Mouse (Mus musculus) Muller cell, postnatal 12 days (primary cell): ENCODE data around the gene Kdm4b.

Source experiments
- DNase-seq: peaks from one replicate; pipeline ENCODE4 v3.0.0-alpha.2; 2015; ENCODE audit errors: inconsistent ontology term

Gene Kdm4b

DNA sequence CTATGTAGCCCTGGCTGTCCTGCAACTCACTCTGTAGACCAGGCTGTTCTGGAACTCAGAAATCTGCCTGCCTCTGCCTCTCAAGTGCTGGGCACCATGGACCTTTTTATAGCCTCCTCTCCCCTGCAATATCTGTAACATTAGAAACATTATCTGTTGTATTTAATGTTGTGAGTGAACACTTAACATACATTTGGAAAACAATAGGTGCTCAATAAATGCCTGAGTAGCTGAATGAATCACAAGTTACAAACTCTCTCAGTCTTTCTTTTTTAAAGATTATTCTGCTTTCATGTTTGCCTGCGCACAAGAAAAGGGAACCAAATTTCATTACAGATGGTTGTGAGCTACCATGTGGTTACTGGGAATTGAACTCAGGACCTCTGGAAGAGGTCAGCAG lies 27.6 kb upstream of the Kdm4b start:
- no peak for DNase-seq

DNA sequence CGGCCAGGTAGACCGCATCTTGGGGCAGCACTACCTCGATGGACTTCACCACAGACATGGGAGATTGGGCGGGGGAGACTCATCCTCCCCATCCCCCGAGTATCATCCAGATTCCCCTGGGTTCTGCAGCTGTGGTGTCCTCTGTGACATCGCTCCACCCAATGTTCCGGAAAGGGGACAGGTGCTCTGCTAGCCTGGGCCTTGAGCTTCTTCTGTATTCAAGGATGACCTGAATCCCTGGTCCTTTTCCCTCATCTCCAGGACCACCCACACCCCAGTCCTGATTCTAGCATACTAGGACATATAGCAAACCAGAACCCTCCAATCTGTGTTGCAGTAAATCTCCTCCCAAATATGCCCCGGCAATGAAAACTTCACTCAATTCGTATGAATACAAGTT lies 25.7 kb upstream of the Kdm4b start, which contains the start of gene Arrdc5:
TSS of gene Arrdc5 (minus strand) at position 101 of the 400 bp plus-strand sequence.
- no peak for DNase-seq

DNA sequence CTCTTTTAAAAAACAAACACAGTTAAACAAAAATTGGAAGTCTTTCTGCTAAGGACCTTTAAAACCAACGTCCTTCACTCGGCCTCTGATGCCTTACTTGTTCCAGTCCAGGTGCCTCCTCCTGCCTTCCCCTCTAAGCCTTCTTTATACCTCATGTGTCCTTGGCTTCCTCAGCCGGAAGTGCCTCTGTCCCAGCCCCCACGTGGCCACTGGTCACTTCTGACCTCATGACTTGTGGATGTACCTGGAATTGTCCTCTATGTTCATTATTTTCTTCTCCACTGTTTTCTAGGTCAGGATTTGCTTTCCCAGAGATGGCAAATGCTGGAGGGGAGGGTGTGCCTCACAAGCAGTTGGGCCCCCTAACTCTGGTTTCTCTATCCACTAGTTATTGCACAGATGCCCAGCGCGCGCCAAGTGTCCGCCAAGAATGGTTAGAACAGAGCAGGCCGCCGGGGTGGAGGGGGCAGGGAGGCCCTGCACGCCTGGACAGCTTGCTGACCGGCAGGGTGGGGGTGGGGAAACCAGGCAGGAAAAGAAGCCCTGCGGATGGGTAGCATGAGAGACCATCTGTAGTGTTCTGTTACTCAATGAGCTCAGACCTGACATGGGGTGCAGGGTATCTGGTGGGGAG lies 23.4 kb upstream of the Kdm4b start:
- DNase-seq = no peak

DNA sequence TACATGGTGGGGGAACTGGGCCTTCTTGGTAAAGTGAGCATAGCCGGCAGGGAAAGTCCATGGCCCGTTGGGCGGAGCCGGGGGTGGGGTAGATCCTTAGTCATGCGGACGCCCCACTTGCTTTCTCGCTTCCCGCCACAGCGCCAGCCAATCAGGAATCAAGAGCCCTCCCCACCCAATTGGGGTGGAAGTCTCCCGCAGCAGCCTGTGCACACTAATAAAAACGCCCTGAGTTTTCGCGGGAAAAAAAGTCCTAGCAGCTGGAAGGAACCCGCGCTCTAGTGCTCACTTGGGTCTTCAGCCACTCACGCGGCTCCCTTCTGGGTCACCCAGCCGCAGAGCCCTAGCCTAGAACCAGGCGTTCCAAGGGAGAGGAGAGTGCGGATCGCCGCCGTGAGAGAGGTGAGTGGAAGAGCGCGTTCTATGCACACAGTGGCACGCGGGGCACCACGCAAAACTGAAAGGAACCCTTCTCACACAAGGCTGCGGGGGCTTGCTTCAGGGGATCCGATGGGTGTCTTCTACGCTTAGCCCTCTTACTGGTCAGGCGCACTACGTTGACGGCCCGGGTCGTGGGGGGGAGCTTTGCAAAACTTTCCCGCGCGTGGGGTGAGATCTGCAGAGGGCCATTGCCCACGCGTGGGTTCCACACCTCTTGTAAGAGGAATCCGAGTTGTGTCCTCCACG lies 22.6 kb upstream of the Kdm4b start, which contains the start of gene Uhrf1:
TSS of gene Uhrf1 (plus strand) at position 162 of the 687 bp plus-strand sequence.
- DNase-seq = peak; percentile 94

DNA sequence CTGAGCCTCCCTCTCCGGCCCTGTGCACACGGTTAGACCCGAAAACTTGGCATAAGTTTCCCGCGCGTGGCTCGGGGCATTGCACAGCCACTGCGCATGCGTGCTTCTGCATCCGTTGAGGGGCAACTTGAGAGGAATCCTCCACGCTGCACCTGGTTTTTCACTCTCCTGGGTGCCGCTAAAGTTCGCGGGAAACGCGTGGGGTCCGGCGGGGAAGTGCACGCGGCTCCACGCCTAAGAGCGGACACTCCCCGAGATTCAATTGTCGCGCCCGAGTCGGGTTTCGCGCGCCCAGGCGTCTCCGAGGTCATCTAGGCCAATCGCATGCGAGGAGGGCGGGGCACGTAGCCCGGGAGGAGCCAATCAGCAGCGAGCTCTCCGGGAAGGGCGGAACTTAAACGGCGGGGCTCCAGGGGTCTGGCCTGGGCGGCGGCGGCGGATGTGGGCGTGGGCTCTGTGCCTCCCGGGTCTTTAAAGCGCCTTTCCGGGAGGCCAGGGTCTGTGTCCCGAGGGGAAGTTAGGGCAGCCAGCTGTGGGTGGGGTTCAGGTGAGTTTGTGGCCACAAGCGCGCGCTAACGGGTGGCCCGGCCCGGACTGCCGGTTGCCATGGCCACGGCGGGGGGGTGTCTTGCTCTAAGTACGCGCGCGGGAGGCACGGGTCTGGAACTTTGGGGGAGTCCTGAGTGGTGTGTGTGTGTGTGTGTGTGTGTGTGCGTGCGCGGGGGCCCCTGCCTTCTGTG lies 21.8 kb upstream of the Kdm4b start:
- peak; percentile 98 for DNase-seq

DNA sequence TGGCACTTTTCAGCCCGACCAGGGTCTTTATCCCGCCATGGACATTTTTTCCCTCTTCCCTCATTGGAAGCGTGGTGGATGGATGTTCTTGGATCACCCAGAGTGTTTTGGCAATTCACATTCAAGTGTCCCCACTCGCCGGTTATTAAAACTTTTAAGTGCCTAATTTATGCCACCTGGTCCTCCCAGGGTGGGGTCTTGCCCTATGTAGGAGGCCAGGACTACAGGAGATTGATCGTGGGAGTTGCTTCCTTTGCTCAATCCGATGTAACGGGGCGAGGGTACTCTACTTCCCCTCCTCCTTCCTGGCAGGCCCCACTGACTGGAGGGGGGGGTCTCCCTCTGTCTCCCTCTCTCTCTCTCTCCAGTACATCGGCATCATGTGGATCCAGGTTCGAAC lies 21.1 kb upstream of the Kdm4b start:
- no peak for DNase-seq

DNA sequence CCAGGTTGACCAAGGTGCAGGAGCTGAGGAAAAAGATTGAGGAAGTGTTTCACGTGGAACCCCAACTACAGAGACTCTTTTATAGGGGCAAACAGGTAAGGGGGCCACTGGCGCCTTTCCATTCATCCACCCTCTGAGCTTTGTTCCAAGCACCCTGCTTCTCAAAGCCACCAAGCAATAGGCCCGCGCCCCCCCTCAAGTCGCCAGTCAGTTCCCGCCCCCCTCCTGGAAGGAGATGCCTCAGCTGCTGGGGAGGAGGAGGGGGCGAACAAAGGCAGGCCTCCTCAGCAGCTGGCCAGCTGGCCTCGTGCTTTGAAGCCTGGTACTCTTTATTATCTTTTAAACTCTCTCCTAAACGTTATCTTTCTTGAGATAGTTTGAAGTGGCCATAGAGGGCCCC lies 20.7 kb upstream of the Kdm4b start:
- DNase-seq = no peak

DNA sequence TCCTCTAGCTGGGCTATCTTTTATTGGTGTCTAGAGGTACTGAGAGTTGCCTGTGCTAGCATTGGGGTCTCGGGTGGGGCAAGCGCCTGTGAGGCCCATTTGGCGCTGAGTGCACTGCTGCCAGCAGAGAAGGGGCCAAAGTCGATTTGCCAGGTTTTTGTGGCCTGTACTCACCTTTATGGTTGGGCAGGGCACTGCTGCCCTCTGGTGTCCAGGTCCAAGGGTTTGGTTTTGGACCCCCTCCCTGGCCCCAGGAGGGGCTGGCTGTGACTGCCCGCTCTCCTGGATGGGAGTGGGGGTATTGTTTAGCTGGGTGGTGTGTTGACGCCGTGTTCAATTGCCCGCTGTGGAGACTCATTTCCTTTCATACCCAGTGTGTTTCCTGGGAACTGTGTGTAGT lies 20.0 kb upstream of the Kdm4b start:
- DNase-seq = no peak

DNA sequence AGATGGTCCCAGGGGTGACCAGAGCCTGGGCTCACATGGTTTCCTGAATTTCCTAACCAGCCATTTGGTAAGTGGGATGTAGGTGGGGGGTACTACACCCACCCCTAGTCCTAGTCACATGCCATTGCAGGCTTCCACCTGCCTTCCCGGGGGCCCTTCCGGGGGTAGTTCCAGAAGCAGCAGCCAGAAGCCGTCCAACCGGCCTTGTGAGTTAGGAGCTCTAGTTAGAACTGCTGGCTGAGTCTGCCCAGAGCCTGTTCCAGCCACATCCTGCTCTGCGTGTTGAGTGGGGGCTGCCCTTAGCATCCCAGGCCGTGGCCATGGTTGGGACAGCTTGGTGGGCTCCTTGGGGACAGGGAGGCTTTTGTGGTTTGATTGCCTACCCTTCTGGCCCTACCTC lies 17.8 kb upstream of the Kdm4b start:
- no peak for DNase-seq

DNA sequence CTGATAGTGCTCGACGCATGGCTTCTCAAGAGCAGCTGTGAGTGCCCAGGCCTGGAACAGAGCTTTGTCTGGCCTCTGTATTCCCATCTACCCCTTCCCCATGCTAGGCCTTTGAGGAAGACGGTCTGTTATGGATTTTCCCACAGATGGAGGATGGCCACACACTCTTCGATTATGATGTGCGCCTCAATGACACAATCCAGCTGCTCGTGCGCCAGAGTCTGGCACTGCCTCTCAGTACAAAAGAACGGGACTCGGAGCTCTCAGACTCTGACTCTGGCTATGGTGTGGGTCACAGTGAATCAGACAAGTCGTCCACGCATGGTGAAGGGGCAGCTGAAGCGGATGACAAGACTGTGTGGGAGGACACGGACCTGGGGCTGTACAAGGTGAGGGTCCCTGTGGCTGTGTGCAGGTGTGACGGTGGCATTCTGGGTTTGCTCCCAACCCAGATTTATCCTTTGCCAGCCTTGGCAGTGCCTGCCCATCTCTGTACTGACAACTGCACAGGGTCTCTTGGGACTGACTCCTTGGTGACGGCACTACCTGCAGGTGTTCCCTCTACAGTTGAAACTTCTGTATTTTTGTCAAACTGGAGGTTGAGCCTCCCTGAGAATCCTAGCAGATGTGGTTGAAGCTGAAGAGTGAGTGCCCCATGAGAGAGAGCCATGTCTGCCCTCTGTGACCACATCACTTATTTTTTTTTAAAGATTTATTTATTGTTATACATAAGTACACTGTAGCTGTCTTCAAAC lies 16.5 kb upstream of the Kdm4b start:
- no peak for DNase-seq

DNA sequence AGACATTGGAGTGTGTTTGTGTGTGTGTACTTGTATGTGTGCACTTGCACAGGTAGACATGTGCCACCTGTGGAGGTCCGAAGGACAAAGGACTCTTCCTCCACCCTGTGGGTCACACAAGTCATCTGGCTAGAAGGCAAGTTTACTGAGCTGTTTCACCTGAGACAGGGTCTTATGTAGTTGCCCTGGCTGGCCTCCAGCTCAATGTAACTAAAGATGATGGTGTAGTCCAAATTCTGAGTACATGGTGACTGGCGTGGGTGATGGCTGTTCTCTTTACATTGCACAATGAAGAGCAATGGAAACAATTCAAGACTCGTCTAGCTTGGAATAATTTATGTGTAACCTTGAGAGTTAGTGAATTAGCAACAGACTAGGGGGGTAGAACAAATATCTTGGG lies 1.4 kb upstream of the Kdm4b start:
- no peak for DNase-seq

DNA sequence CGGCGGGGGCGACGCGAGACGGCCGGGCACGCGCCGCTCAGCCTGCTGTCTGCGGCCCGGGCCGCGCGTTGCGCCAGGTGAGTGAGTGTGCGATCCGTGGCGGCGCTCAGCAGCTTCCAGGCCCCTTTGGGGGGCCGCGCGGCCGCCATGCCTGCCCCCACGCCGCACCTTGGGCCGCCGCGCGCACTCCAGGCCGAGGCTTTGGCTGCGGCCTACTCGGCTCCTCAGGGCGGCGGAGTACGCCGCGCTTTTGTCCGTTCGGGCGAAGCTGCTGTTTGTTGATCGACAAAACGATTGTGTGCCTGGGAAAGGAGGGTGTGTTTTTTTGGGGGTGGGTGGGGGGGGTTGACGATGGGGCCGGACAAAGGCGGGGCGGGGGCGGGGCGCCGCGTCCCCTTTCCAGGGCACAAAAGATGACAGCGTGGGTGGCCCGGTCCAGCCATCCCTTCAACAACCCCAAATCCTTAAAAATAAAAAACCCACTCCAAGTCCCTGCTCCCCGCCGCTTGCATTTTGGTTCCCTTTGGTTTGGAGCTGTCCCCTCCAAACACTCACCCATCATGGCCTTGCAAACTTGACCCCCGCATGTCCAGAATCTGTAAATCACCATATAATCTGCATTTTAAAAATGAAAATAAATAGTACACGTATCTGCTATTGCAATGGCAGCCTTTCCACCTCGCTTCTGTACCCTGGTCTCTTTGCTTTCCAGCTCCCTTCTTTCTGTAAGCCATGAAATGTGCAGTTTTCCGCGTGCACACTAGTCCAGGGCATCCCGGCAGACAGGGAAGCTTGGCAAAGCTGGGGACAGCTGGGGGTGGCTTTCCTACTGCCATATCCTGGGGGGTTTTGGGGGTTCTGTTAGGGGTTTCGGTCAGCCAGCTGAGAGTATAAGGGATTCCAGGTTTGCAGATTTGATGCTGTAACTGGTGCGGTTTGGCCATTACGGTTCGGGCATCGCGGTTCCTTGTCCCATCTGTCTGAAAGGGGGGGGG lies 588 bp downstream of the Kdm4b start:
- DNase-seq = peak; percentile 68

DNA sequence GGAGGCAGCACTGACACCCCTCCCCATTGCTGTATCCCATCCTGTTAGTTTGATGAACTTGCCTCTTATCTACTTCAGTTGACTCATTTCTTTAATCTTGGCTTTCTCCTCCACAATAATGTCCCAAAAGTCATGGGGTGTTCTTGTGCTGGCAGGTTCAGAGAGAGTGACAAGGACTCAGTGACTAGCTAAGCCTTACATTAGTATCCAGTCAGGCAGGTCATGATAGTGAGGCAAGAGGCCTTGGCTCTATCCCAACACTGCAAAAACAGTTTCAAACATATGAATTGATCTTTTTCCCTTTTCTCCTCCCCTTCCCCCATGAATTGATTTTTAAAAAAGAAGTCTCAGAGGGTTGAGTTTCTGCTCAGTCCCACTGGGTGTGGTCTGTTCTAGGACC lies 3.4 kb downstream of the Kdm4b start:
- no peak for DNase-seq

DNA sequence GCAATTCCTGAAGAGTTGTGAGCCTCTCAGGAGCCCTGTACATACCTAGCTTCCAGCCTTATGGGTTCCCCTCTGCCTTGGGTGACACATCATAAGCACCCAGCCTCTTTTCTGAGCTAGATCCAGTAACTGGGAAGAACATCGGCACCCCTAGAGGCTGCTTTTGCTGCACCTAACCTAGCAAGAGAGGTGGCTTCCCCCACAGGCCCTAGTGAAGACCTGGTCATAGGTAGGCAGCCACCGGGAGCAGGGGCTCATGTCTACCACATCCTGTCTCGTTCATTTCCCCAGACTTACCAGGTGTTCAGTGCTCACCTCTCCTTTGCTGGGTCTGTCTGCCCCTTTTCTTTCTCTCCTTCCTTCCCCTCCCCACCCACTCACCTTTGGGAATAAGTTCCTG lies 4.5 kb downstream of the Kdm4b start:
- no peak for DNase-seq

DNA sequence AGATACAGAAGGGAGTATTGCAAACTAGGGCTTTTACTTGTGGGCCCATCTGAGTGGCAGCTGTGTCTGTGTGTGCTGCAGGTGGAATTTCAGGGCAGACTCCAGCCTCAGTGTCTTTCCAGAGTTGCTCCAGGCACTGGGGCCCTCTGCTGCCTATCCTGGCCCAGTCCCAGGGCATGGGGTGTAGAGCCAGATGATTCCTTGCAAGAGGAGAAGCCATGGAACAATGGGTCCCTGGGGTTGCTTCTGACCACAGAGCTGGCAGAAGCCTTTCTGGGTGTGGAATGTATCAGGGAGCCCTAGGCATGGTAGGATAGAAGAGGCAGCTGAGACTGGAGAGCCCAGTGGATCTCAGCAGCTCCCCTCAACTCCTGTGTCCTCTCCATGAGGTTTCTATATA lies 5.4 kb downstream of the Kdm4b start:
- DNase-seq = peak; percentile 94

DNA sequence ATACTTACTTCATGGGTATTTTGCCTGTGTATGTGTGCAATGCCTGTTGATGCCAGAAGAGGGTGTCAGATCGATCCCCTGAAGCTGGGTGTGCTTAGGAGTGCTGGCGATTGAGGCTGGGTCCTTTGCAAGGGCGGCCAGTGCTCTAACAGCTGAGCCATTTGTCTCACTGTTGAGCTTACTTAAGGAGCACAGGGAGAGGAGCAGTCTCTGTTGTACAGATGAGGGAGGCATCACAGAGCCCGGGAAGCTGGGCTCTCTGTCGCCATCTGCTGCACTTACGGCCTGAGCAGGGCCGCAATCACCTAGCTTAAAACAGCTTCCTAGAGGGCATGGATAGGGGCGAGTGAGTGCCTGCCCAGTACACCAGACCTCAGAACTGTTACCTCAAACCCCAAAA lies 7.1 kb downstream of the Kdm4b start:
- DNase-seq = no peak

DNA sequence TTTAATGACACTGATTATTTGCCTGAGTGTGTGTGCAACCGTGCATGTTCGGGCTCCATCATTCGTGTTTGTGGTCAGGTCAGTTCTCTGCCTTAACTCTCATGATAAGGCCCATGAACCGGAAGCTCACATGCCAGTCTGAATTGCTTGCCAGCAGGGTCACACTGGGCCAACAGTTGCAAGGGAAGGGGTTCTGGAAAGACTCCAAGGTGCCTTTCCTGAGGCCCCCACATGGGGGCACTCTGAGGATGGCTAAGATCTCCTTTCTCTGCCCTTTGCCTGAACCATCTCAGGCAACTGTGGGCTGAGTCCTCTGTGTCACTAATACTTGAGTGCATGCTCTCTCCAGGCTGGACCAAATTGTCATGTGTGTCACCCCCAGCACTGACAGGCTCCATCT lies 11.3 kb downstream of the Kdm4b start:
- DNase-seq = peak; percentile 78

DNA sequence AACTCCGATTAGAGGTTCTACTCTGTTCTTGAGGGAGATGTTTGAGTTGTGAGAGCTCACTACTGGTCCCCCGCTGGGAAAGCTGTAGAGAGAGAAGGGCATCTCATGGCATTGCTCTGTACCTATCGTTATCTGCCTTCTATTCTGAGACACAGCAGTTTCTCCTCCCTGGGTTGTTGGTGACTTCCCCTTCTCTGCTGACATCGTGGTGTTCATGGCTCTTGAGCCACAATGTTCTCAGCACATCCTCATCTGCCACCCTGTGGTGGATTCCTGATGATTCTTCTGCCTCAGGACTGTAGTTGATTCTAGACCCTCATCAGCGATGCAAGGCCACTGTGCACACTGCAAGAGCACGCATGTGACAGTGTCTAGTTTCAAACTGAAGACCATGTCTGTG lies 11.9 kb downstream of the Kdm4b start:
- no peak for DNase-seq

DNA sequence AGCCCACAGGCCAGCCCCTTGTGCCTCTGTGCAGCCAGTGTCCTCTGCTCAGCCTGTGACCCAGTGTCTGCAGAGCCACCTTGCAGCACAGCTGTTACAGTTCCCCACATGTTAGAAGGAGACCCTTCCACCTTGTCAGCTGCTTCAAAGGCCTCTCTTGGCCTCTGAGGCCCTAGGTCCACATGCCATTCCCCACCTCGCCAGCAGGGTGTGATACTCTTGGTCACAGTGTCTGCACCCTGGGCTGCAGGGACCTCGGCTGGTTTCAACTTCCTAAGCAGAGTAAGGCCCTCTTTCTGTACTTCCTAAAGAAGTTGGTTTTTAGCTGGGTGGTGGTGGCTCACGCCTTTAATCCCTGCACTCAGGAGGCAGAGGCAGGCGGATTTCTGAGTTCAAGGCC lies 13.0 kb downstream of the Kdm4b start:
- no peak for DNase-seq

DNA sequence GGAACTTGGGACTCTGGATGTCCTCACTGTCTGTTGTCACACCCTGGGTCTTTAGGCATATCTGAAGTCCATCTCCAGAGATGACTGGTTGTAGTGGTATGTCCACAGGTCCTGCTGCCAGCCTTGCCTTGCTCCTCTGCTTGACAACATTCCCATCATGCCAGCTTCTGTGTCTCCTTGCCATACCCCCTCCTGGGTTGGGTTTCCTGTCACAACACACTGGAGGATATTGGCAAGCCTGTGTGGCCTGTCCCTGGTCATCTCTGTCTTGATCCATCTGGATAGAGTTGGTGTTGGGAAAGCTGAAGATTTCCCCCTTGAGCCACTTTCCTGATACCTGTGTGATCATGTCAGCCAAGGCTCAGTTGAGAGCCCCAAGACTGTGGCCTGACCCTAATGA lies 14.9 kb downstream of the Kdm4b start:
- peak; percentile 73 for DNase-seq

DNA sequence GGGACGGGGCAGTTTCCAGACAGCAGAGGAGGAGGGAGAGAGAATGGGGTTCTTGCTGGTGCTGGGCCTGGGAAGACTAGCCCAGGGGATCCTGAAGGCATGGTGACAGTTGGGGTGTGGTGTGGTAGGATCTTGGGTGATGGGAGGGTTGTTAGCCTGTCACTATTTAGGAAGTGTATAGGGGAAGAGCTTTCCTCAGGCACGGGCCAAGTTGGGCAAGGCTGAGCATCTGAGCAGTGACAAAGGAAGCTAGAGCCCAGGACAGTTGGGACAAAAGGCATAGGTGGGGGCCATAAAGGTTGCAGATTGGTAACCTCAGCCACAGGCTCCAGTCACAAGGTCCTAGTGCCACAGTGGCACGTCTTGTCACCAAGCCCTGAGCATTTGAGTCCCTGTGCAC lies 17.6 kb downstream of the Kdm4b start:
- DNase-seq = no peak
